Mouse (Mus musculus) kidney, embryonic 14.5 days (tissue): ENCODE data around the gene Cpsf4. TPM values are rescaled to one million over a fixed set of nuclear protein-coding genes. Genes with fewer than 3 reads are reported as not detected.
"Not testable (repeated sequence)": the region's sequence is repeated elsewhere in the genome, so short reads cannot be mapped to it uniquely, and the experiment has no call there.

Source experiments
- ATAC-seq: fragments of 200-750 bp; cut with Nextera tagmentation; 2 replicates; pipeline ENCODE4 v1.8.0; 2017; ENCODE audit warnings: moderate number of reproducible peaks, mild to moderate bottlenecking, moderate TSS enrichment, moderate library complexity; ENCODE audit not compliant: low FRiP score, low TSS enrichment
- H3K27ac ChIP-seq: fragments of 300-500 bp; sonication (generic); 2 replicates; pipeline ENCODE4 v1.5.1; 2014; ENCODE audit warnings: low read depth, mild to moderate bottlenecking, low read length, moderate library complexity, mixed read lengths
- H3K27me3 ChIP-seq: fragments of 300-500 bp; sonication (generic); 2 replicates; pipeline ENCODE4 v1.6.1; 2014; ENCODE audit warnings: mild to moderate bottlenecking, low read length; ENCODE audit not compliant: control insufficient read depth, insufficient read depth
- H3K36me3 ChIP-seq: fragments of 300-500 bp; sonication (generic); 2 replicates; pipeline ENCODE4 v1.6.1; 2014; ENCODE audit warnings: low read length, mixed read lengths; ENCODE audit not compliant: control insufficient read depth, insufficient read depth
- H3K4me1 ChIP-seq: fragments of 300-500 bp; sonication (generic); 2 replicates; pipeline ENCODE4 v1.6.1; 2014; ENCODE audit warnings: low read length, mixed read lengths; ENCODE audit not compliant: control insufficient read depth, insufficient read depth
- H3K4me2 ChIP-seq: fragments of 300-500 bp; sonication (generic); replicated peaks from 2 replicates; pipeline ENCODE4 v1.6.1; 2014; ENCODE audit warnings: low read depth, mild to moderate bottlenecking, low read length
- H3K4me3 ChIP-seq: fragments of 300-500 bp; sonication (generic); 2 replicates; pipeline ENCODE4 v1.5.1; 2014; ENCODE audit warnings: mild to moderate bottlenecking, low read length
- H3K9ac ChIP-seq: fragments of 300-500 bp; sonication (generic); 2 replicates; pipeline ENCODE4 v1.6.1; 2014; ENCODE audit warnings: low read depth, mild to moderate bottlenecking, low read length, moderate library complexity
- H3K9me3 ChIP-seq: fragments of 300-500 bp; sonication (generic); 2 replicates; pipeline ENCODE4 v1.6.1; 2016; ENCODE audit warnings: low read length; ENCODE audit not compliant: control insufficient read depth
- WGBS: fragments of 180-500 bp; shearing (Covaris S2); extraction: QIAGEN DNeasy Blood & Tissue Kit; methylation state at CpG from one replicate; pipeline ENCODE4 v1.1.7; 2014; 5-methylcytosine and 5-hydroxymethylcytosine counted together
- polyA plus RNA-seq: library from polyadenylated mRNA; unstranded; fragments of >200 nt; fragmentation: Nextera tagmentation; extraction: Ambion mirVana; gene quantifications from 2 replicates; pipeline ENCODE4 v1.2.1, GENCODE M21; 2014

Cpsf4 gene
- polyA plus RNA-seq, 1 experiment from 2014 or later = 37.1 TPM

DNA sequence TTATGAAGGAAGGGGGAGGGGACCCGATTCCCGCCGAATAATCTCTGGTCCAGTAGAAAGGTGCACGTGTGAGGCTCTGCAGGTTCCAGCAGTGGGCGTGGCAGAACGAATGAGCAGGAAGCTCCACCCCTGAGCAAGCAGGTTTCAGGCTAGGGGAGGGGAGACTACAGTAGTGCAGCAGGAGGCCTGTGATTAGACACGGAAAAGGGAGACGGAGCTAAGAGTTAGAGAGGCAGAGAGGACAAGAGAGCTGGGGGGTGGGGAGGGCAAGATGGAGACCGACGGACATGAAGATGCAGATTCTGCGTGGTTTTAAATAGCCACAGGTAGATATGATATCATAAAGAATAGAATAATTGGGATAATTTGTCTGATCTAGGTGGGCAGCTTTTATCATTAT, 41.4 kb downstream of the Cpsf4 start:
- H3K9ac ChIP-seq, ATAC-seq, H3K4me3 ChIP-seq, H3K9me3 ChIP-seq, H3K27ac ChIP-seq, H3K27me3 ChIP-seq, H3K4me2 ChIP-seq: not testable (repeated sequence)
- Histone ChIP-seq H3K4me1 (peaks cover 10% of the 10 kb centered on the region), H3K36me3 (peaks cover 27% of the 10 kb centered on the region)
- 46% methylated on average over 11 of the region's 11 CpGs for WGBS

DNA sequence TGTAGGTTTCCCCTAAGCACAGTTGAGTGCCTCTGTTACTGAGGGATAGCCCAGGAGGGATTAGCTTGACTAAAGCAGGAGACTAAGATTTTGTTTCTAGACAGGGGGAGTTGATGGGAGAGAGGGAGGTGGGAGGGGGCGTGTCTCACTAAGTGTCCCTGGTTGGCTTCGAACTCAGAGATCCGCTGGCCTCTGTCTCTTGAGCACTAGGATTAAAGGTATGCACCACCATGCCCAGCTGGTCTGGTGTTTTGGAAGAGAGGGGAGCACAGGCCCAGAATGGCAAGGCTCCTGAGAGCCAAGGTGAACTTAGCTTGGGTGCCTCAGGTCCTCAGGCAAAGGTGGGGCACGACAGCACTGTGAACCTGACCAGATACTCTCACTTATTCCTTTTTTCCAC, 44.3 kb downstream of the Cpsf4 start:
- H3K4me3 ChIP-seq = no peak overlapping the region
- WGBS = 91% methylated on average over 4 of the region's 4 CpGs
- no peak overlapping the region for H3K27ac ChIP-seq
- H3K9me3 ChIP-seq = no peaks in the 10 kb centered on the region
- H3K9ac ChIP-seq = no peak overlapping the region
- no peaks in the 10 kb centered on the region for H3K4me1 ChIP-seq
- ATAC-seq = no peak
- no peaks in the 10 kb centered on the region for H3K27me3 ChIP-seq
- peaks cover 37% of the 10 kb centered on the region for H3K36me3 ChIP-seq
- no peak overlapping the region for H3K4me2 ChIP-seq

DNA sequence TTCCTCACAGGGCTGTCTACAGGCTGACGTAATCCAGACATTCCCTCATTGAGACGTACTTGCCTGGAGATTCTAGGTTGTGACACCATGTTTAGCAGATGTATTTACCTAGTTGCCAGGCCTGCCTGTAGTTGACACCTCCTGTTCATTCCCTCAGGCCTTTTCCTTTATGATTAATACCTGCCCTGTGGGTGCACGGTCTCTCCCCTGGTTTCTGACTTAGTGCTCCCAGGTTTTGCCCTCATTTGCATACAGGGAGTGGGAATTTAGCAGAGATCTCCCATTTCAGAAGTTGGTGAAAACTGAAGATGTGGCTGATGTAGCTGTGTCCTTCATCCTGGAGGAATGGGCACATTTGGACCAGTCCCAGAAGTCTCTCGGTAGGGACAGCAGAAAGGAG, 45.2 kb downstream of the Cpsf4 start:
- Histone ChIP-seq H3K27me3 (no peaks in the 10 kb centered on the region), H3K9me3 (no peaks in the 10 kb centered on the region), H3K4me3 (no peak overlapping the region), H3K4me2 (no peak overlapping the region), H3K36me3 (peaks cover 31% of the 10 kb centered on the region), H3K4me1 (no peaks in the 10 kb centered on the region), H3K27ac (no peak overlapping the region), H3K9ac (no peak overlapping the region)
- no peak for ATAC-seq
- 95% methylated on average over 4 of the region's 4 CpGs for WGBS

DNA sequence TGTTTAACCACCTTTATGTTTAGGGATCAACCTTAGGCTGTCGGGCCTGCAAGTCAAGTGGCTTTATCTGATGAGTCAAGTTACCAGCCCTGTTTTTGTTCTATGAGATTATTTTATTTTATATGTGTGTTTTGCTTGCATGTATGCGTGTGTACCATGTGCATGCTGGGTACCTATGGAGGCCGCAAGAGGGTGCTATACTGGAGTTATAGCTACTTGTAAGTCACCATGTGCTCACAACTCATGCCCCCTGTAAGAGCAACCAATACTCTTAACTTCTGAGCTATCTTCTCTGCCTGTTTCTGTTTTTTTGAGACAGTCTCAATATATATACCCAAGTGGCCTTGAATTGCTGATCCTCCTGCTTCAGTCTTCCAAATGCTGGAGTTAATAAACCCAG, 46.5 kb downstream of the Cpsf4 start:
- no peak overlapping the region for H3K9ac ChIP-seq
- no peak for ATAC-seq
- H3K36me3 ChIP-seq = peaks cover 33% of the 10 kb centered on the region
- no peaks in the 10 kb centered on the region for H3K4me1 ChIP-seq
- H3K27ac ChIP-seq = no peak overlapping the region
- H3K4me3 ChIP-seq = no peak overlapping the region
- H3K4me2 ChIP-seq = no peak overlapping the region
- 93% methylated on average over 3 of the region's 3 CpGs for WGBS
- H3K9me3 ChIP-seq = no peaks in the 10 kb centered on the region
- H3K27me3 ChIP-seq = no peaks in the 10 kb centered on the region

DNA sequence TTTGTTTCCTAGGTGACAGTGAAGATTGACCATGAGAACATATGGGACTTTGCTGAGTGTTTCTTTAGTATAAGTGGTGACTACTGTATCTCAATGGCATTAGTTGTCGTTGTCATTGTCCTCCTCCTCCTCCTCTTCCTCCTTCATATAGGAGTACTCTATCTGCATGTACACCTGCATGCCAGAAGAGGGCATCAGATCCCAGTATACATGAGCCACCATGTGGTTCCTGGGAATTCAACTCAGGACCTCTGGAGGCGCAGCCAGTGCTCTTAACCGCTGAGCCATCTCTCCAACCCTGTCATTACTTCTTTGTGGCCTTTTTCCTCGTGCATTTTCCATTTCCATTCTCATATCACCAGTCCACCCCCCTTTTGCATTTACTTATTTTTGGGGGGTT, 47.7 kb downstream of the Cpsf4 start:
- H3K27ac ChIP-seq = no peak overlapping the region
- 70% methylated on average over 4 of the region's 4 CpGs for WGBS
- no peak overlapping the region for H3K4me2 ChIP-seq
- H3K4me3 ChIP-seq = no peak overlapping the region
- no peaks in the 10 kb centered on the region for H3K27me3 ChIP-seq
- H3K4me1 ChIP-seq = no peaks in the 10 kb centered on the region
- no peak overlapping the region for H3K9ac ChIP-seq
- no peaks in the 10 kb centered on the region for H3K9me3 ChIP-seq
- H3K36me3 ChIP-seq = peaks cover 37% of the 10 kb centered on the region
- ATAC-seq = no peak

DNA sequence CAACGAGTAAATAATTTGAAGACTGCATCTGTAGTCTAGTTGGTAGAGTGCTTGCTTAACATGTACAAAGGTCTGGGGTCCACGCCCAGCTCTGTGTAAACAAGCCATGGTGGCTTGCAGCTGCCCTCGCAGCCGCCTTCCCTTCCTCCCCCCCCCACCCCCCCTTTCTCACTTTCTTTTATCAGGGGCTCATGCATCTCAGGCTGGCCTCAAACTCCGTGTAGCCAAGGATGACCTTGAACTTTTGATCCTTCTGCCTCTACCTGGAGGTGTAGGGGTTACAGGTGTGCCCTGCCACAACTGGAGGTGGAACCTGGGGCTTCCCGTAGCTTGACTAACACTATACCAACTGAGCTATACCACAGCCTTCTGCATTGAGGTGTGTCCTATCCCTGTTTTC, 50.7 kb downstream of the Cpsf4 start:
- Histone ChIP-seq H3K9ac (no peak overlapping the region), H3K27ac (no peak overlapping the region), H3K4me1 (no peaks in the 10 kb centered on the region), H3K27me3 (no peaks in the 10 kb centered on the region), H3K4me2 (no peak overlapping the region), H3K9me3 (no peaks in the 10 kb centered on the region), H3K4me3 (no peak overlapping the region), H3K36me3 (peaks cover 49% of the 10 kb centered on the region)
- 91% methylated on average over 6 of the region's 6 CpGs for WGBS
- ATAC-seq = no peak

DNA sequence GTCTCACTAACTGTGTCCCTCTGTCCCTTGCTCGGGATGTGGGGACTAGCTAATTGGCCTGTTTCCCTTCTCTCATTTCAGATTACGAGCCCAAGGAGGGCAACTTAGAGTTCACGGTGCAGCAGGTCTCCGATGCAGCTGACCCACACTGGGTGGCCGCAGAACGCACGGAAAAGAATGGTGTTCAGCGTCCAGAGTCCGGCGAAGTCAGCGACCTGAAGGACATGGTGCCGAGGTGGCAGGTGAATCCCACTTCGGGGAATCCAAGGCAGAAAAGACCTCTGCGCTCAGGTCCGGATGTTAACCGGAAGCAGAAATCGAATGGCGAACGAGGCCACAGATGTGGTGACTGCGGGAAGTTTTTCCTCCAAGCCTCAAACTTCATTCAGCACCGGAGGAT, 51.2 kb downstream of the Cpsf4 start:
- Histone ChIP-seq H3K36me3 (peaks cover 45% of the 10 kb centered on the region), H3K4me3 (no peak overlapping the region), H3K9ac (no peak overlapping the region), H3K4me1 (no peaks in the 10 kb centered on the region), H3K9me3 (no peaks in the 10 kb centered on the region), H3K4me2 (no peak overlapping the region), H3K27ac (no peak overlapping the region), H3K27me3 (no peaks in the 10 kb centered on the region)
- ATAC-seq = no peak
- WGBS = 95% methylated on average over 21 of the region's 21 CpGs

DNA sequence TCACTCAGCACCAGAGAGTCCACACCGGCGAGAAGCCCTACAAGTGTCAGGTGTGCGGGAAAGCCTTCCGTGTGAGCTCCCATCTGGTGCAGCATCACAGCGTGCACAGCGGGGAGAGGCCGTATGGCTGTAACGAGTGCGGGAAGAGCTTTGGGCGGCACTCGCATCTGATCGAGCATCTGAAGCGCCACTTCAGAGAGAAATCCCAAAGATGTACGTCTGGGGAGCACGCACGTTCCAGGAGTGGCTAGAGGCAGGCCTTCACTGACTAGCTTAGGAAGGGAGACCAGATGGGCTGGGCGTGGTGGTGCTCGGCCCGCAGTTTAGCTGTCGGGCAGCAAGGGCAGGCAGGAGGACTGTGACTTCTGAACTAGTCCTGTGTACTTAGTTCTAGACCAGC, 51.7 kb downstream of the Cpsf4 start:
- no peak overlapping the region for H3K27ac ChIP-seq
- no peaks in the 10 kb centered on the region for H3K27me3 ChIP-seq
- no peak for ATAC-seq
- no peak overlapping the region for H3K4me2 ChIP-seq
- peaks cover 41% of the 10 kb centered on the region for H3K36me3 ChIP-seq
- WGBS = 95% methylated on average over 20 of the region's 20 CpGs
- H3K4me3 ChIP-seq = no peak overlapping the region
- no peaks in the 10 kb centered on the region for H3K4me1 ChIP-seq
- no peaks in the 10 kb centered on the region for H3K9me3 ChIP-seq
- no peak overlapping the region for H3K9ac ChIP-seq

DNA sequence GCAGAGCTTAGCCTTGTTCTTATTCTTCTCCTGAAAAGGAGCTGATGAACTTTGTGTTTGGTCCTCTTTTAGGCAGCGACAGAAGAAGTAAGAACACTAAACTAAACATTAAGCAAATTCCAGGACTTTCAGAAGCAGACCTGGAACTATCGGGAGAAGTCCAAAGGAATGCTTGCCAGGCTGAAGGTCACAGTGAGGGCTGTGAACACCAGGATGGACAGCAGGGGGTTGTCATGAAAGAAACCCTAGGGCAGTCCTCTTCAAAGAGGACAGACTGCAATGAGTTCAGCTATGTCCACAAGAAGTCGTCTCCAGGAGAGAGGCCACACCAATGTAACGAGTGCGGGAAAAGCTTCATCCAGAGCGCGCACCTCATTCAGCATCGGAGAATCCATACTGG, 53.0 kb downstream of the Cpsf4 start:
- 93% methylated on average over 8 of the region's 8 CpGs for WGBS

DNA sequence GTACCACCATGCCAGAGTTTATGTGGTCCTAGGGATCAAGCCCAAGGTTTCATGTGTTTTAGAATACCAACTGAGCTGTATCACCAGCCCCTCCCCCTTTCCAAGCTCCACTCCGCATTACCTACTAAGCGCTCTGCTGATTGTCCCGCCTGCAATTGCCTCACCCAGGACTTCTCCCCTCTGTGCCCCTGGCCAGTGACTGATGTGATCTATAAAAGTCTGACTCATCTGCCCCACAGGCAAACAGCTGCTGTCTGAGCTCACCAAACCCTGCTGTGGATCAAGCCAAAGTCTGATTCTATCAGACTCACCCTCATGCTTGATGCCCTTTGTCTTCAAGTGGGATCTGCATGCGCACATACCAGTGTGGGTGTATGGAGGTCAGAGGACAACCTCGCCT, 55.8 kb downstream of the Cpsf4 start:
- ATAC-seq = no peak

More for the DNA sequence above, 53.0 kb downstream of the Cpsf4 start:
- peaks cover 33% of the 10 kb centered on the region for H3K36me3 ChIP-seq
- H3K4me1 ChIP-seq = no peaks in the 10 kb centered on the region
- H3K9me3 ChIP-seq = no peaks in the 10 kb centered on the region
- H3K4me2 ChIP-seq = no peak overlapping the region
- H3K4me3 ChIP-seq = no peak overlapping the region
- no peak overlapping the region for H3K27ac ChIP-seq
- ATAC-seq = no peak
- H3K9ac ChIP-seq = no peak overlapping the region
- H3K27me3 ChIP-seq = no peaks in the 10 kb centered on the region

More for the DNA sequence above, 55.8 kb downstream of the Cpsf4 start:
- no peaks in the 10 kb centered on the region for H3K9me3 ChIP-seq
- H3K27ac ChIP-seq = no peak overlapping the region
- H3K4me3 ChIP-seq = no peak overlapping the region
- H3K4me1 ChIP-seq = no peaks in the 10 kb centered on the region
- no peaks in the 10 kb centered on the region for H3K27me3 ChIP-seq
- H3K4me2 ChIP-seq = no peak overlapping the region
- no peak overlapping the region for H3K9ac ChIP-seq
- peaks cover 32% of the 10 kb centered on the region for H3K36me3 ChIP-seq
- 78% methylated on average over 5 of the region's 5 CpGs for WGBS
